Mouse (Mus musculus) adrenal gland, postnatal 10 days (tissue): Measurements from ENCODE around the gene Nrp1. TPM values are rescaled to one million over a fixed set of nuclear protein-coding genes. Genes with fewer than 3 reads are reported as not detected.

Experiments
- DNase-seq: peaks from one replicate; pipeline ENCODE4 v3.0.0; 2021; ENCODE audit warnings: mixed read lengths
- total RNA-seq, 2 experiments: library from RNA; stranded (reverse); gene quantifications; 2 replicates each; pipeline ENCODE4 v1.2.3; 2021

Gene Nrp1
- total RNA-seq, 2 experiments from 2014 or later, result 95.7 to 143 TPM

GRCm38 (mm10) chr8:128419984-128420383 is 61.6 kb downstream of the Nrp1 start:
- DNase-seq, result no peak

GRCm38 (mm10) chr8:128420402-128420801 is 62.0 kb downstream of the Nrp1 start:
- no peak for DNase-seq

GRCm38 (mm10) chr8:128423813-128424212 is 65.4 kb downstream of the Nrp1 start:
- no peak for DNase-seq

- DNase-seq, result no peak
These were observed 66.4 kb downstream of the Nrp1 start for GRCm38 (mm10) chr8:128424626-128425333.

- DNase-seq, result no peak
These were observed 68.7 kb downstream of the Nrp1 start for GRCm38 (mm10) chr8:128427071-128427470.

- no peak for DNase-seq
These were observed 70.6 kb downstream of the Nrp1 start for GRCm38 (mm10) chr8:128428971-128429370.

GRCm38 (mm10) chr8:128431082-128431481 is 72.7 kb downstream of the Nrp1 start:
- no peak for DNase-seq

GRCm38 (mm10) chr8:128435749-128436148 is 77.3 kb downstream of the Nrp1 start:
- no peak for DNase-seq

GRCm38 (mm10) chr8:128437156-128437825 is 78.9 kb downstream of the Nrp1 start:
- no peak for DNase-seq

GRCm38 (mm10) chr8:128441407-128441806 is 83.0 kb downstream of the Nrp1 start:
- DNase-seq, result no peak

- no peak for DNase-seq
These were observed 87.2 kb downstream of the Nrp1 start for GRCm38 (mm10) chr8:128445596-128445995.

- no peak for DNase-seq
These were observed 88.2 kb downstream of the Nrp1 start for GRCm38 (mm10) chr8:128446636-128447035.

- no peak for DNase-seq
These were observed 88.9 kb downstream of the Nrp1 start for GRCm38 (mm10) chr8:128447320-128447719.

- DNase-seq, result no peak
These were observed 92.1 kb downstream of the Nrp1 start for GRCm38 (mm10) chr8:128450390-128451032.

GRCm38 (mm10) chr8:128451121-128451520 is 92.7 kb downstream of the Nrp1 start:
- no peak for DNase-seq

GRCm38 (mm10) chr8:128453471-128453870 is 95.1 kb downstream of the Nrp1 start:
- DNase-seq, result no peak

GRCm38 (mm10) chr8:128454026-128454425 is 95.6 kb downstream of the Nrp1 start:
- DNase-seq, result no peak

GRCm38 (mm10) chr8:128457277-128457676 is 98.9 kb downstream of the Nrp1 start:
- DNase-seq, result no peak

GRCm38 (mm10) chr8:128459704-128460103 is 101.3 kb downstream of the Nrp1 start:
- DNase-seq, result no peak

GRCm38 (mm10) chr8:128461716-128462115 is 103.3 kb downstream of the Nrp1 start:
- no peak for DNase-seq

- no peak for DNase-seq
These were observed 104.8 kb downstream of the Nrp1 start for GRCm38 (mm10) chr8:128463162-128463561.

- no peak for DNase-seq
These were observed 105.7 kb downstream of the Nrp1 start for GRCm38 (mm10) chr8:128464056-128464623.

GRCm38 (mm10) chr8:128465553-128465952 is 107.1 kb downstream of the Nrp1 start:
- no peak for DNase-seq
